Mouse (Mus musculus) kidney, postnatal 14 days (tissue): ENCODE measurements at regions not wholly inside any gene's neighbourhood (a gene's known extent, or its start where the extent isn't known, plus 50 kb on each side); places are given as distances from the start of the nearest gene placed in this dataset.

ENCODE experiments used
- DNase-seq: peaks from one replicate; pipeline ENCODE4 v3.0.0; 2022; ENCODE audit warnings: mixed read lengths

DNA sequence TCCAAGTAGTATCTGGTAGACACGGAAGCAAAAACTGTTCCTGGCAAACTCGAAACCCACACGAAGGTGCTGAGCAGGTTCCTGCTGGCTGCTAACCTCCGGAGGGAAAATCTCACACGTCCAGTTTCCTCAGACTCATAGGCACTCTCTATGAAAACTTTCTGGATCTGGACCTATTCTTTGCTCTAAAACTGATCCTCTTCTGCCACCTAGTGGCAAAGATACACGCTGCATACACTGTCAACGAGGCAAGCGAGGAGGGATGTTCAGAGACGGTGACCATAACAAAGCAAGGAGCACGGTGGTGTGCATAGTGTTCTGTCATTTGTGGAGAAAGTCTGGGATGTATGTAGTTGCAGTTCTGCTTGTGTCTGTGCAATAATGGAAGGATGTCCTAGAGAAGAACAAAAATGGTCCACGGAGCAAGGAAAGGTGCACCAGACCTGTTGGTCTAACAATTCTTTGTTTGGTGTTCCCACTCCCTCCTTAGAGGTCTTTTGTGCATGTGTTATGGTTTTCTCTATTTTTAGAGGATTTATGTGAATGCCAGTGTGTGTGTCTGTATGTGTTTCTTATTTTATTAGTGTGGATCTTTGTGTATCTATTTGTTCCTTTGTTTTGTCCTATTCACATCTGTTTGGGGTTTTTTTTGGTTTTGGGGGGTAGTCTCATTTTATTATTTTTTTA is 57.0 kb upstream of the Siglech start:
- DNase-seq, result peak; percentile 34
